Mouse (Mus musculus): ENCODE results near the gene Sirpa.

DNA sequence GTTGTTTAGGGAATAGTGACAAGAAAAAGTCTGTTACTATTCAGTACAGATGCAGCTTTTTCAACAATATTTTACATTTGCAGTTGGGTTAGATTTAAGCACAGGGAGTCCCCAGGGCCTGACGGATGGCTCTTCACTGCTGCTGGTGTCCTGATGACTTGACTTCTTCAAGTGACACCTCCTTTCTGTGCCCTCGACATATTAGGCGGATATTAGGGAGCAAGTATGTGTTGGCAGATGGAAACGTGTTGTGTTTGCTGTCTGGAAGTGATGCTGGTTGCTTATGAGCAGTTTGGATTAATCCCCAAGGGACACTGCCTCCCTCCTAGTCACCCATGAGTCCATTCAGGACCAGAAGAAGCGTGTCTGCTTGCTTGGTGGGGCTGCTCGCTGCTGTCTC, 21.3 kb downstream of the Sirpa start:
- TF ChIP-seq CTCF (IDR thresholded peaks at IDR 0.05; ENCODE audit: low read depth) (no peak), EP300 (optimal IDR thresholded peaks at IDR 0.05) (no peak)
